Mouse (Mus musculus) stomach, embryonic 14.5 days (tissue): ENCODE results near the gene Sgca. TPM values are rescaled to one million over a fixed set of nuclear protein-coding genes. Genes with fewer than 3 reads are reported as not detected.
A peak's percentile ranks its signal among the peaks of the same experiment; 100 is the strongest.

Experiments
- ATAC-seq: fragments of 200-750 bp; cut with Nextera tagmentation; 2 replicates; pipeline ENCODE4 v1.8.0; 2017; ENCODE audit warnings: low read depth, moderate TSS enrichment; ENCODE audit not compliant: insufficient number of reproducible peaks, insufficient read depth, low FRiP score
- H3K27ac ChIP-seq: fragments of 300-500 bp; sonication (generic); 2 replicates; pipeline ENCODE4 v1.5.1; 2014; ENCODE audit warnings: mild to moderate bottlenecking, low read length, moderate library complexity, mixed read lengths
- H3K27me3 ChIP-seq: fragments of 300-500 bp; sonication (generic); 2 replicates; pipeline ENCODE4 v1.6.1; 2014; ENCODE audit warnings: low read length, control low read depth, mixed read lengths; ENCODE audit not compliant: control insufficient read depth, insufficient read depth
- H3K36me3 ChIP-seq: fragments of 300-500 bp; sonication (generic); 2 replicates; pipeline ENCODE4 v1.6.1; 2014; ENCODE audit warnings: mild to moderate bottlenecking, control low read depth, low read length, moderate library complexity, mixed read lengths; ENCODE audit not compliant: control insufficient read depth, insufficient read depth
- H3K4me1 ChIP-seq: fragments of 300-500 bp; sonication (generic); 2 replicates; pipeline ENCODE4 v1.6.1; 2014; ENCODE audit warnings: low read length, control low read depth, mixed read lengths; ENCODE audit not compliant: control insufficient read depth, insufficient read depth
- H3K4me2 ChIP-seq: fragments of 300-500 bp; sonication (generic); replicated peaks from 2 replicates; pipeline ENCODE4 v1.6.1; 2014; ENCODE audit warnings: low read depth, low read length, control low read depth
- H3K4me3 ChIP-seq: fragments of 300-500 bp; sonication (generic); 2 replicates; pipeline ENCODE4 v1.5.1; 2014; ENCODE audit warnings: low read depth, low read length, control low read depth
- H3K9ac ChIP-seq: fragments of 300-500 bp; sonication (generic); replicated peaks from 2 replicates; pipeline ENCODE4 v1.6.1; 2014; ENCODE audit warnings: low read depth, mild to moderate bottlenecking, control low read depth, low read length, moderate library complexity, mixed read lengths
- H3K9me3 ChIP-seq: fragments of 300-500 bp; sonication (generic); 2 replicates; pipeline ENCODE4 v1.6.1; 2016; ENCODE audit warnings: low read depth, low read length, control low read depth; ENCODE audit not compliant: control insufficient read depth
- WGBS: fragments of 180-500 bp; shearing (Covaris S2); extraction: QIAGEN DNeasy Blood & Tissue Kit; methylation state at CpG from one replicate; pipeline ENCODE4 v1.1.7; 2014; 5-methylcytosine and 5-hydroxymethylcytosine counted together
- polyA plus RNA-seq: library from polyadenylated mRNA; unstranded; fragments of >200 nt; fragmentation: Nextera tagmentation; extraction: Ambion mirVana; gene quantifications from 2 replicates; pipeline ENCODE4 v1.2.1, GENCODE M21; 2014

The Sgca gene
- polyA plus RNA-seq, 1 experiment from 2014 or later, result 0.30 TPM

- WGBS, result 48% methylated on average over 2 of the region's 2 CpGs
- no peak for ATAC-seq
Measured at GRCm38 (mm10) chr11:94986435-94986834, 10.3 kb upstream of the Sgca start.

GRCm38 (mm10) chr11:94985822-94986221 is 9.7 kb upstream of the Sgca start:
- WGBS, result 78% methylated on average over 5 of the region's 5 CpGs

More at GRCm38 (mm10) chr11:94986435-94986834, 10.3 kb upstream of the Sgca start:
- Histone ChIP-seq H3K4me3 (no peak overlapping the region), H3K36me3 (no peaks in the 10 kb centered on the region), H3K4me1 (peaks cover 25% of the 10 kb centered on the region), H3K27me3 (no peaks in the 10 kb centered on the region), H3K9ac (no peak overlapping the region), H3K27ac (no peak overlapping the region), H3K4me2 (no peak overlapping the region), H3K9me3 (no peaks in the 10 kb centered on the region)

GRCm38 (mm10) chr11:94985140-94985539 is 9.0 kb upstream of the Sgca start:
- 17% methylated on average over 1 of the region's 1 CpGs for WGBS

More at GRCm38 (mm10) chr11:94985822-94986221, 9.7 kb upstream of the Sgca start:
- Histone ChIP-seq H3K9ac (no peak overlapping the region), H3K36me3 (no peaks in the 10 kb centered on the region), H3K4me2 (no peak overlapping the region), H3K4me3 (no peak overlapping the region), H3K27ac (0 out of 2 replicates have a peak overlapping the region, but pooled peaks have one; percentile 61), H3K27me3 (no peaks in the 10 kb centered on the region), H3K9me3 (no peaks in the 10 kb centered on the region), H3K4me1 (peaks cover 25% of the 10 kb centered on the region)
- no peak for ATAC-seq

GRCm38 (mm10) chr11:94979462-94980179 is 3.5 kb upstream of the Sgca start:
- Histone ChIP-seq H3K4me2 (peak overlapping the region; percentile 32), H3K9me3 (no peaks in the 10 kb centered on the region), H3K4me1 (no peaks in the 10 kb centered on the region), H3K27ac (no peak overlapping the region), H3K36me3 (no peaks in the 10 kb centered on the region), H3K4me3 (peak overlapping the region; percentile 10; the same call in 1 of the 2 replicates), H3K27me3 (no peaks in the 10 kb centered on the region), H3K9ac (no peak overlapping the region)
- no peak for ATAC-seq
- WGBS, result 74% methylated on average over 11 of the region's 11 CpGs

More at GRCm38 (mm10) chr11:94985140-94985539, 9.0 kb upstream of the Sgca start:
- H3K4me2 ChIP-seq, result no peak overlapping the region
- peaks cover 22% of the 10 kb centered on the region for H3K4me1 ChIP-seq
- no peaks in the 10 kb centered on the region for H3K27me3 ChIP-seq
- no peak for ATAC-seq
- H3K4me3 ChIP-seq, result no peak overlapping the region
- no peaks in the 10 kb centered on the region for H3K9me3 ChIP-seq
- H3K27ac ChIP-seq, result peak overlapping the region; percentile 61; the same call in 1 of the 2 replicates
- H3K9ac ChIP-seq, result no peak overlapping the region
- H3K36me3 ChIP-seq, result no peaks in the 10 kb centered on the region

- no peaks in the 10 kb centered on the region for H3K27me3 ChIP-seq
- no peaks in the 10 kb centered on the region for H3K4me1 ChIP-seq
- H3K4me2 ChIP-seq, result peak overlapping the region; percentile 32
- no peaks in the 10 kb centered on the region for H3K9me3 ChIP-seq
- H3K27ac ChIP-seq, result no peak overlapping the region
- peak; percentile 93; the same call in 1 of the 2 replicates for ATAC-seq
- H3K9ac ChIP-seq, result no peak overlapping the region
- peak overlapping the region; percentile 10; the same call in 1 of the 2 replicates for H3K4me3 ChIP-seq
- no peaks in the 10 kb centered on the region for H3K36me3 ChIP-seq
- WGBS, result under 1% methylated on average over 20 of the region's 20 CpGs
Measured at GRCm38 (mm10) chr11:94978947-94979346, 2.8 kb upstream of the Sgca start.

GRCm38 (mm10) chr11:94978178-94978915 is 2.2 kb upstream of the Sgca start:
- Histone ChIP-seq H3K4me2 (peak overlapping the region; percentile 32), H3K4me1 (no peaks in the 10 kb centered on the region), H3K36me3 (no peaks in the 10 kb centered on the region), H3K27ac (no peak overlapping the region), H3K9ac (no peak overlapping the region), H3K4me3 (no peak overlapping the region), H3K27me3 (no peaks in the 10 kb centered on the region), H3K9me3 (no peaks in the 10 kb centered on the region)
- WGBS, result 42% methylated on average over 9 of the region's 9 CpGs
- peak; percentile 23; the same call in 1 of the 2 replicates for ATAC-seq

GRCm38 (mm10) chr11:94974951-94975350 is 1.2 kb downstream of the Sgca start:
- Histone ChIP-seq H3K9ac (no peak overlapping the region), H3K27me3 (no peaks in the 10 kb centered on the region), H3K4me2 (no peak overlapping the region), H3K9me3 (no peaks in the 10 kb centered on the region), H3K27ac (no peak overlapping the region), H3K4me3 (no peak overlapping the region), H3K36me3 (no peaks in the 10 kb centered on the region), H3K4me1 (no peaks in the 10 kb centered on the region)
- 53% methylated on average over 2 of the region's 2 CpGs for WGBS
- no peak for ATAC-seq

- Histone ChIP-seq H3K27ac (no peak overlapping the region), H3K36me3 (no peaks in the 10 kb centered on the region), H3K27me3 (no peaks in the 10 kb centered on the region), H3K4me1 (no peaks in the 10 kb centered on the region), H3K9me3 (no peaks in the 10 kb centered on the region), H3K9ac (no peak overlapping the region), H3K4me3 (no peak overlapping the region), H3K4me2 (no peak overlapping the region)
- WGBS, result 54% methylated on average over 4 of the region's 4 CpGs
- no peak for ATAC-seq
Measured at GRCm38 (mm10) chr11:94973313-94973712, 2.8 kb downstream of the Sgca start.
